Mouse (Mus musculus) embryo, embryonic 9.5 days (tissue): ENCODE measurements at regions not wholly inside any gene's neighbourhood (a gene's known extent, or its start where the extent isn't known, plus 50 kb on each side); places are given as distances from the start of the nearest gene placed in this dataset.

Source experiments
- DNase-seq: peaks from one replicate; pipeline ENCODE4 v3.0.0-alpha.2; 2017; ENCODE audit errors: extremely low spot score

DNA sequence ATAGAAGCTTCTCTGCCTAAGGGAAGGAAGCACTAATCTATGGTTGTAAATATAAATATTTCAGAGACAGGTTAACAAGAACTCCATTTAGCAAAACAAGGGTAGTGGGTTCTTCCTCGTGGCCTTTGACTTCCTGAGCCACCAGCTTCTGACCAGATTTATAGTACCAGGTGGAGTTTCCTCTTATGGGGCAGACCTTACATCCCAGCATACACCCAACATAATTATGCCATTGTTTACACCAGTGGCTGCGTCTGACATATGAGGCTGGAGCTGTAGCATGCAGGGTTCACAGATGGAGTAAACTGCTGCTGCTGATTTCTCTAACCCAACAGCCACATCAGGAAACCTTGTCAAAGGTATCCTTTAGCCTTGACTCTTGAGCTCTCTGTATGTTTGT, 75.5 kb downstream of the Trib2 start:
- no peak for DNase-seq

DNA sequence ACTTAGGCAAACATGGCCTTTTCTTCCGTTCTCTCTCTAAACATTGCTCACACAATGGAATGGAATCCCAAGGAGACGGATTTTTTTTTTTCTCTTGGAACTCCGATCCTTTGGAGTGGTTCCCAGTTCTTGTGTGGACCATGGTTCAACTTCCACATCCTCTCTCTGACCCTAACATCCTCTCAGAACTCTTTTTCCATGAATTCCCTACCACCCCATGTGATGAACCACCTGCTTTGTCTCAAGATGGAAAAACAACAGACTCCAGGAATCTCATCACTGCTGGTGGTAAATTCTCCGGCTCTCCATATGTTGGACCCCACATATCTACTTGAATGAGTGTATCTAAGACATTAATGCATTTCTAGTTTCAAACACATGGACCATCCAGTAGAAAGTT, 77.7 kb downstream of the Trib2 start:
- DNase-seq, result no peak

DNA sequence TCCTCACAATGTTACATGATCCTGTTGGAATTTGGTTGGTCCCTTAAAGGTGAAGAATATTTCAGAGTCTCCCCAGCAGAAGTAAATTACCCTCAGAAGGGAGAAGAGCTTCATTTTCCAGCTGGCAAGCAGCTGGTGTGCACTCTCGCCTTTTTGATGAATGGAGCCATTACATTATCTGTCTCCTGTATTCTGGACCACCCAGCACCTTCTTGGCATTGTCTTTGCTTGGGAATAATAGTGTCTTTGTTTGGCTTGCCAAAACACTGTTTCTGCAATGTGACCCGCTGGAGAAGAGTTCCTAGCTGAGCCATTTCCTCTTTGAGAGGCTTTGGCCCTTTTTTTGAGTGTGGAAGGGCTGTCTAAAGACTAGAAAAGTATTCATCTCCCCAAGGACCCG, 85.5 kb downstream of the Trib2 start:
- no peak for DNase-seq

DNA sequence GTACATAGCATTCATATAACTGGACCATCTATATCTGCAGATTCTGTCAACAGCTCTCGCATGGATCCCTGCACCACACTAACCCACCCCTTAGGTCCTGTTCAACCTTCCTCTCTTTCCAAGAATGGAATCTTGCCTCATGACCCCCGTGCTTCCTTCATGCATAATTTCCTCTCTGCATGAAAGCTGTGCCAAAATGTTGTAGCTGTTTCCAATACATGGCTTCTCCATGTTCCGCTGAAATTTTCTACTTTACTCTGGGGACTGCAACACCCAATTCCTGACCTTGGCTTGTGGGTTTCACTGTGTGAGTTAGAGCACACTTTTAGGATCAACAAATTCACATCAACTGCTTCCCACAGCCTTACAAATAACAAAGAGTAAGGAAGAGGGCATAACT, 87.0 kb downstream of the Trib2 start:
- no peak for DNase-seq

DNA sequence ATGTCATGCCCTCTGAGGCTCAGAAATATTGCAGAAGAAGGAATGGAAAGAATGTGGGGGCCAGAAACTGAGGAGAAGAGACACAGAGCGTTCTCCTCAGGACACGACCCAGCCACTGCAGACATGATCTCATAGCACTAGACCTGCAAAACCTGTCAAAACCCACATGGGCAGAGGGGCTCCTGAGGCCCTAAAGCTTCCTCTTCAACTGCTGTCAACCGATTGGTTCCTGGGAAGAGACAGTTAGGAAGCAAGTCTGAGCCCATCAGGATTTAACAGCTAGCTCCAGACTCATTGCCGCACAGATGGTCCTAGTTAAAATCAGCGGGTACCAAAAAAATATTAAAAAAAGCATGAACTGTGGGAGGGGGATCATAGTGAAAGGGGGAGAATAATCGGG, 93.2 kb downstream of the Trib2 start:
- DNase-seq, result no peak

GRCm38 (mm10) chr12:15722161-15722560, 94.6 kb downstream of the Trib2 start:
- no peak for DNase-seq

- DNase-seq, result no peak
These were observed 96.6 kb downstream of the Trib2 start for GRCm38 (mm10) chr12:15720171-15720570.

DNA sequence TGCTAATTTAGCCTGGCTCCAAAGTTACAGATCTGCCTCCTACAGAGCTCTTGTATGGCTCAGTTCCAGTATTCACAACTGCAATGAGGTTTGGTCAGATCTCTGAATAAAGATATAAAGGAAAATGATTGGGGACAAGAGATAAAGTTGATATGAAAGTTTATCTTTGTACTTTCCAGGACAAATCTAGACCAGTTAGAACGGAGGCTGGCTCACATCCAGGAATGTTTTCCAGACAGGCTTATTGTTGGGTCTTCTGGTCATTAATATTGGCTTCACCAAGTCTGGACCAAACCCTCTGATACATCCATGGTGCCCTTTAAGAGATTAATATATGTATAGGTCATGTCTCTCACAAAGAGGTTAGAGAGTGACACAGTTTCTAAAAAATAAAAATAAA, 97.9 kb downstream of the Trib2 start:
- DNase-seq, result no peak

DNA sequence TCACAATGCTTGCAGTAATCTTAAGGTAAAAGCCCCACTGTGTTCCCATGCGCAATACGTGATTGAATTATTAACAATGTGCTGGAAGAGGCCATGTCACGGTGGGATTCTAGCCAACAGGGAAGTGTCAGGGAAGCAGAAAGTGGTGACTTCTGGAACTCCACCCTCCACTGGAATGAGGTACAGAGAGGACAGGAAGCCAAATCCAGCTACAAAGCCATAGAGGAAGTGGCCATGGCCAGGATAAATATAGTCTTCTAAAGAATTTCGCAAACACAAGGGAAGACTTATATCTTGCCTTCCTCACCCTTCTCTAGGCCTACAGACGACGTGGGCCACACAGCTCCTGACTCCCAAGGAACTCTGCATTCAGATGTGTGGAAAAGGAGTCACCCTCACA, 98.7 kb downstream of the Trib2 start:
- no peak for DNase-seq

DNA sequence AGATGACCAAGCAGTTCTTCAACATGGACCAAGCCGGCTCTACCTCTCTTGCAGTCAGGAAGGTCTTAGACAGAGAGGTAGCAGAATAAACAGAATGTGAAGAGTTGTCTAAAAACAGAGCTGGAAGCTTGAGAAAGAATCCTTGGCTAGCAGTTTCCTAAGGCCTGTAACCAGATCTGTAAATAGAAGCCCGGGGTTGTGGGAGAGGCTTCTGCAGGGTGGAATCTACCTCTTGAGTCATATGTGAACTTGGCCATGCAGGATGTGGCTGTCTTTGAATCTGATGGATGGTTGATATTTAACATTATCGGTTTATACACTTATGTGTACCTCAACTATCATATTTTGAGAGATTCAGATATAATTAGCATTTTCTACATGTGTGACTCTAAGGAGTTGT, 99.4 kb downstream of the Trib2 start:
- DNase-seq, result no peak

GRCm38 (mm10) chr12:15713623-15714022, 103.1 kb downstream of the Trib2 start:
- DNase-seq, result no peak

GRCm38 (mm10) chr12:15707570-15708095, 109.1 kb downstream of the Trib2 start:
- DNase-seq, result no peak

DNA sequence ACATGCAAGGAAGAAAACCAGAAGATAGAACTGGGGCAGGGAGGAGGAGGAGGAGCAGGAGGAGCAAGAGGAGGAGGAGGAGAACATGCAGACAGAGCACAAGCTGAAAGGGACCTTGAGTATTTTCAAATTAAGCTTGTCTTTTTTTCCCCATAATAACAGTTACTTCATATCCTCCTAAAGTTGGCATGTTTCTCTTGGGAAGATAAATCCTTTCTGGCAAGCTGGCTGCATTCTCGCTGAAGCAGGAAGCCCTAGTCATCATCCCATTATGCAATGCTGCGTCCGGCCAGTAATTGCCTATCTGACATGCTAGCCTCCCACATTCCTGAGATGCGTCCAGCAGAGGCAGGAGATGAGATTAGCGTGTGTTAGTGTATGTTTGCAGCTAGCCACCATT, 112.3 kb downstream of the Trib2 start:
- no peak for DNase-seq

GRCm38 (mm10) chr12:15702137-15702536, 114.6 kb downstream of the Trib2 start:
- no peak for DNase-seq

GRCm38 (mm10) chr12:15698829-15699228, 117.9 kb downstream of the Trib2 start:
- peak; percentile 29 for DNase-seq

GRCm38 (mm10) chr12:15698042-15698771, 118.5 kb downstream of the Trib2 start:
- DNase-seq, result no peak

DNA sequence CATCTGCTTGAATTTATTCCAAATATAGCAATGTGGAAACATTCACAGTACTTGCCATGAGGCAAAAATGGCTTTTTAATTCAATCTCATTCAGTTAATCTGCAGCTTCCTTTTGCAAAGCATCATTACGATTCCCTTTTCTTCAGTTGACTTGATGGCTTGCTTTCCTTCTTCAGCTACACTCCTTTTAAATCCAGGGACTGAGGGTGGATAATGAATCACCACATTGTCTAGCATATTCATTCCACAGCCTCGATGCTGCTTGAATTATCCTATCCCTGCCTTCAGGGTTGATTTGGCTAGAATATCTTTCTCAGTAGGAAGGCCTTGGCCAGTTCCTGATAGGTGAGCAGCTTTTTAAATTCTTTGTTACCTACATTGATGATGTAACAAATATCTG, 128.4 kb downstream of the Trib2 start:
- DNase-seq, result no peak

- no peak for DNase-seq
These were observed 132.4 kb downstream of the Trib2 start for GRCm38 (mm10) chr12:15684311-15684710.

DNA sequence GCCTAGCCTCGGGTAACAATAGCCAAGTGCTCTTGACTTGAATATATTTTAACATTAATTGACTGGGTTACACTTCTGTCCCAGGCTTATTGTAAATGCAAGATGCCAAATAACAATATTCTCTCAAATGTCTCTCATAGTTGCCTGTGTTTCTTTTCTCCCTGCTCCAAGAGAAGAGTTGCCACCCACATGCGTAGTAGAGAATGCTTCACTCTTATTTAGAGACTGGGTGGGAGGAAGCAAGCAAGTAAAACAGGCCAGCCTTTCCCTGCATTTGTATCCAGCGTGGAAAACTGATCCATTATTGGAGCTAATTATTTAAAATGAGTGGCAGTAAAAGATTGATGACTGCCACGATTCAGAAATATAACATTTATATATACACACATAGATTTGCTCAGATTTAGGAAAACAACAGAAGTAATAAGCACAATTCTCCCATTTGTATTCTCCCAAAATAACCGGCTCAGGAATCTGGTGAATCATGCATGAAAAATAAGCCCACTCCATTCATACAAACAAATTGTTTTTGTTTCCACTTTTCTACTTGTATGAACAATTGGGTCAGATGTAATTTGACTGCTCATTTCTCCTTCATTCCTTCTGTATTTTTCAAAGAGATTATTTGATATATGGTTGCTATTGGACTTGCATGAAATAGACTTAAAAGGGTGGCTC, 134.9 kb downstream of the Trib2 start:
- no peak for DNase-seq

GRCm38 (mm10) chr12:15676127-15676526, 140.6 kb downstream of the Trib2 start:
- no peak for DNase-seq

GRCm38 (mm10) chr12:15659755-15660154, 157.0 kb downstream of the Trib2 start:
- no peak for DNase-seq

- no peak for DNase-seq
These were observed 157.4 kb downstream of the Trib2 start for GRCm38 (mm10) chr12:15659332-15659731.

GRCm38 (mm10) chr12:15657748-15658251, 158.9 kb downstream of the Trib2 start:
- DNase-seq, result no peak
